Mouse (Mus musculus) brain, embryonic 14.5 days (tissue): Measurements from ENCODE around the gene Dync1li2. TPM values are rescaled to one million over a fixed set of nuclear protein-coding genes. Genes with fewer than 3 reads are reported as not detected.

Source experiments
- DNase-seq: peaks from one replicate; pipeline ENCODE4 v3.0.0-alpha.2; 2011; ENCODE audit warnings: low read depth
- CTCF ChIP-seq: fragments of 200-500 bp; IDR thresholded peaks from 2 replicates; pipeline ENCODE4 v1.5.1; 2012; ENCODE audit warnings: inconsistent platforms, mild to moderate bottlenecking, moderate library complexity, borderline replicate concordance; ENCODE audit not compliant: insufficient read depth, insufficient read length; ENCODE audit errors: extremely low read depth
- POLR2A ChIP-seq: fragments of 200-500 bp; IDR thresholded peaks from 2 replicates; pipeline ENCODE4 v1.6.1; 2012; ENCODE audit warnings: mild to moderate bottlenecking, inconsistent platforms, borderline replicate concordance; ENCODE audit not compliant: poor library complexity, insufficient read depth, insufficient read length, severe bottlenecking; ENCODE audit errors: extremely low read depth
- polyA plus RNA-seq: library from polyadenylated mRNA; depleted of rRNA; stranded (reverse); fragments of >200 nt; gene quantifications from 2 replicates; pipeline ENCODE4 v1.2.3, GENCODE M21; 2012; rRNA removed

The Dync1li2 gene
- polyA plus RNA-seq, 1 experiment = 110 TPM

DNA sequence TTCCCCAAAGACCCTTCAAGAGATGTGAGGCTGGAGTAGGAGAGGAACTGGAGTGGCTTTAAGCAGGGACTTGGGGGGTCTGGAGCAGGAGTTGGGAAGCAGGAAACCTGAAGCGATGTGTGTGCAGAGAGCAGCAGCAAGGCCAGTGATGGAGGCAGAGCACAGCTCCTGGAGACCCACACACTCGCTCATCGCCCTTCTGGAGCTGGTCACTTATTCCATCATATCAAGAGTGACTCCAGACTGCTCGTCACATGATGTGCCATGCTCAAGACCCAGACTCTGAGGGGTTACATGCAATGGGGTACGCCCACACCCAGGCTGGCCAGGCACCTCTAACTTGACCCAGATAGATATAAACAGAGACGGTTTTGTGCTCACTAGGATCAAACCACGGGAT is 62.6 kb downstream of the Dync1li2 start:
- no peak for DNase-seq
- TF ChIP-seq CTCF = no peak
- TF ChIP-seq POLR2A = no peak

- no peak for DNase-seq
- no peak for TF ChIP-seq CTCF
- TF ChIP-seq POLR2A = no peak
These were observed 63.5 kb downstream of the Dync1li2 start for GRCm38 (mm10) chr8:104379301-104379836.

DNA sequence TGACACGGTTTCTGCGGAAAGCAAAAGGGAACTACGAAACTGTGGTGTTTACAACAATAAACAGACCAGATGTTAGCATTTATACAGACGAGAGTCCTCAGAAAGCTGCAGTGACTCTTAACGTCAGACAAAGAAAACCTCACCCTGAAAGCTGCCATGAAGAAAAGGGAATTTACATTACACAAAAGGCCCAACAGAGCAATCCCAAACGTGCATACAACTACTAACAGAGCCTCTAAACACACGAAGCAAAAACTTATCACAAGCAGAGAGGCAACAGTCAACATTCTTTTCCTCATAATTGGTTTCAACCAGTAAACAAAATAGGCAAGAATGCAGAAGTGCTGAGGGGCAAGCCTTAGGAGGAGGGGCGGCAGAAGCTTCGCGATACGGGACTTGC is 66.2 kb downstream of the Dync1li2 start:
- DNase-seq = peak; percentile 22
- TF ChIP-seq POLR2A (no peak), CTCF (no peak)

DNA sequence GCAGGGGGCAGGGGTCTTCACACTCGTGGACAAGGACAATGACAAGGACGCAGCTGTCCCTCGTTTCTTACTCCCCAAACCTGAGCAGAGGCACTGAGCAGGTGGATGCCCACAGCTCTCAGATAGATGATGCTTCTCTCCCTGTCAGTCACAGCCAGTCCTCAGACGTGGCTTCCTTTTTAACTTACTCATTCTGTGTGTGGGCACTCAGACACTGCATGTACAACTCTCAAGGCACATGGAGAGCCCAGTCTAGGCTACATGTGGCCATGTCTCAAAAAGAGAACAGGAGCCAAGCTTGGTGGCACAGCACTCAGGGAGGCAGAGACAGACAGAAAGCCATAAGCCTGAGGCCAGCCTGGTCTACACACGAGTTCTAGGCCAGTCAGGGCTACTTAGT is 66.9 kb downstream of the Dync1li2 start:
- DNase-seq = no peak
- TF ChIP-seq POLR2A (no peak), CTCF (no peak)

- DNase-seq = peak; percentile 57
- TF ChIP-seq POLR2A (no peak), CTCF (no peak)
These were observed 67.7 kb downstream of the Dync1li2 start for GRCm38 (mm10) chr8:104374864-104375846.

- TF ChIP-seq POLR2A = no peak
- no peak for TF ChIP-seq CTCF
- DNase-seq = peak; percentile 34
These were observed 68.6 kb downstream of the Dync1li2 start for GRCm38 (mm10) chr8:104374269-104374668.

- no peak for DNase-seq
- TF ChIP-seq POLR2A (no peak), CTCF (no peak)
These were observed 69.1 kb downstream of the Dync1li2 start for GRCm38 (mm10) chr8:104373779-104374178.

GRCm38 (mm10) chr8:104371121-104371520 is 71.7 kb downstream of the Dync1li2 start:
- TF ChIP-seq POLR2A = no peak
- TF ChIP-seq CTCF = no peak
- no peak for DNase-seq

- DNase-seq = no peak
- TF ChIP-seq POLR2A (no peak), CTCF (no peak)
These were observed 72.8 kb downstream of the Dync1li2 start for GRCm38 (mm10) chr8:104370071-104370470.

- TF ChIP-seq CTCF = no peak
- no peak for TF ChIP-seq POLR2A
- DNase-seq = peak; percentile 39
These were observed 73.3 kb downstream of the Dync1li2 start for GRCm38 (mm10) chr8:104369591-104369990.

Other genes with a start within 250 kb of the Dync1li2 start
- 41.2 and 42.7 TPM in 2 replicates for gene Tk2, start 194.5 kb downstream of the Dync1li2 start, polyA plus RNA-seq
- 36.0 and 52.4 TPM in 2 replicates for gene Cklf, start 192.2 kb downstream of the Dync1li2 start, polyA plus RNA-seq
- gene Cmtm2a, start 149.9 kb downstream of the Dync1li2 start, polyA plus RNA-seq = not detected in 2 replicates
- not detected in 2 replicates for gene Gm45711, start 133.0 kb downstream of the Dync1li2 start, polyA plus RNA-seq
- 0.08 TPM in 1 of 2 replicates, not detected in the other for gene Cmtm1, start 132.9 kb downstream of the Dync1li2 start, polyA plus RNA-seq
- not detected in 2 replicates for gene Gm11020, start 121.5 kb downstream of the Dync1li2 start, polyA plus RNA-seq
- gene Cmtm2b, start 120.8 kb downstream of the Dync1li2 start, polyA plus RNA-seq = not detected in 2 replicates
- 57.5 and 64.9 TPM in 2 replicates for gene Cmtm3, start 103.6 kb downstream of the Dync1li2 start, polyA plus RNA-seq
- 18.3 and 20.8 TPM in 2 replicates for gene Cmtm4, start 47.2 kb downstream of the Dync1li2 start, polyA plus RNA-seq
- 0.38 and 0.57 TPM in 2 replicates for gene Terb1, start 66.9 kb upstream of the Dync1li2 start, polyA plus RNA-seq
- 72.4 and 89.3 TPM in 2 replicates for gene Nae1, start 91.6 kb upstream of the Dync1li2 start, polyA plus RNA-seq
- gene Car7, start 91.6 kb upstream of the Dync1li2 start, polyA plus RNA-seq = 1.6 and 1.8 TPM in 2 replicates
- gene Pdp2, start 148.4 kb upstream of the Dync1li2 start, polyA plus RNA-seq = 6.8 and 9.7 TPM in 2 replicates
- gene Cdh16, start 181.3 kb upstream of the Dync1li2 start, polyA plus RNA-seq = not detected in 2 replicates
- gene Rrad, start 188.3 kb upstream of the Dync1li2 start, polyA plus RNA-seq = 3.0 and 3.4 TPM in 2 replicates
- 83.3 and 119 TPM in 2 replicates for gene Ciao2b, start 198.9 kb upstream of the Dync1li2 start, polyA plus RNA-seq